Mouse (Mus musculus) forebrain, embryonic 14.5 days (tissue): Measurements from ENCODE around the gene Nr4a2. TPM values are rescaled to one million over a fixed set of nuclear protein-coding genes. Genes with fewer than 3 reads are reported as not detected.

Experiments used
- ATAC-seq: fragments of 200-750 bp; cut with Nextera tagmentation; 2 replicates; pipeline ENCODE4 v1.8.0; 2017; ENCODE audit warnings: mild to moderate bottlenecking, moderate library complexity
- DNase-seq: peaks from one replicate; pipeline ENCODE4 v3.0.0-alpha.2; 2015; ENCODE audit warnings: low spot score
- H3K27ac ChIP-seq: fragments of 300-500 bp; sonication (generic); 2 replicates; pipeline ENCODE4 v1.5.1; 2014; ENCODE audit warnings: low read depth, mild to moderate bottlenecking, control low read depth, low read length, moderate library complexity
- H3K27me3 ChIP-seq: fragments of 300-500 bp; sonication (generic); replicated peaks from 2 replicates; pipeline ENCODE4 v1.6.1; 2014; ENCODE audit warnings: low read length, control low read depth, mixed read lengths; ENCODE audit not compliant: control insufficient read depth, insufficient read depth
- H3K36me3 ChIP-seq: fragments of 300-500 bp; sonication (generic); 2 replicates; pipeline ENCODE4 v1.6.1; 2014; ENCODE audit warnings: low read length, control low read depth; ENCODE audit not compliant: control insufficient read depth, insufficient read depth
- H3K4me1 ChIP-seq: fragments of 300-500 bp; sonication (generic); 2 replicates; pipeline ENCODE4 v1.6.1; 2014; ENCODE audit warnings: antibody characterized with exemption, low read length, control low read depth; ENCODE audit not compliant: control insufficient read depth, insufficient read depth
- H3K4me2 ChIP-seq: fragments of 300-500 bp; sonication (generic); 2 replicates; pipeline ENCODE4 v1.6.1; 2014; ENCODE audit warnings: mild to moderate bottlenecking, control low read depth, low read length
- H3K4me3 ChIP-seq: fragments of 300-500 bp; sonication (generic); 2 replicates; pipeline ENCODE4 v1.5.1; 2014; ENCODE audit warnings: low read depth, low read length, control low read depth
- H3K9ac ChIP-seq: fragments of 300-500 bp; sonication (generic); 2 replicates; pipeline ENCODE4 v1.6.1; 2014; ENCODE audit warnings: mild to moderate bottlenecking, low read length, control low read depth, moderate library complexity
- H3K9me3 ChIP-seq: fragments of 300-500 bp; sonication (generic); replicated peaks from 2 replicates; pipeline ENCODE4 v1.6.1; 2016; ENCODE audit warnings: low read length, control low read depth, mixed read lengths; ENCODE audit not compliant: control insufficient read depth
- WGBS: fragments of 180-500 bp; shearing (Covaris S2); extraction: QIAGEN DNeasy Blood & Tissue Kit; methylation state at CpG from one replicate; pipeline ENCODE4 v1.1.7; 2014; 5-methylcytosine and 5-hydroxymethylcytosine counted together
- polyA plus RNA-seq: library from polyadenylated mRNA; unstranded; fragments of >200 nt; fragmentation: Nextera tagmentation; extraction: Ambion mirVana; gene quantifications from 2 replicates; pipeline ENCODE4 v1.2.1, GENCODE M21; 2014

The Nr4a2 gene
- polyA plus RNA-seq, 1 experiment from 2014 or later: 8.2 TPM

GRCm38 (mm10) chr2:57063480-57063879, 60.3 kb downstream of the Nr4a2 start:
- DNase-seq (no peak), ATAC-seq (no peak)
- no peak overlapping the region for H3K4me2 ChIP-seq
- H3K27me3 ChIP-seq: no peaks in the 10 kb centered on the region
- no peaks in the 10 kb centered on the region for H3K9me3 ChIP-seq
- H3K36me3 ChIP-seq: no peaks in the 10 kb centered on the region
- WGBS: 78% methylated on average over 1 of the region's 1 CpGs
- H3K4me1 ChIP-seq: no peaks in the 10 kb centered on the region
- H3K9ac ChIP-seq: no peak overlapping the region
- H3K27ac ChIP-seq: no peak overlapping the region
- H3K4me3 ChIP-seq: no peak overlapping the region

Other genes with a start within 250 kb of the Nr4a2 start
- 17.8 and 21.8 TPM in 2 replicates for gene Gpd2, start 113.6 kb upstream of the Nr4a2 start, polyA plus RNA-seq